Mouse (Mus musculus) cerebellum, adult 11 months (tissue): ENCODE results near the gene Pou2f2.

ENCODE experiments used
- DNase-seq: peaks from one replicate; pipeline ENCODE4 v3.0.0; 2022

Pou2f2 gene

GRCm38 (mm10) chr7:25088531-25088930 lies 91.0 kb downstream of the Pou2f2 start:
- DNase-seq: no peak

- DNase-seq: no peak
Measured at GRCm38 (mm10) chr7:25087972-25088371, 91.6 kb downstream of the Pou2f2 start.

- DNase-seq: no peak
Measured at GRCm38 (mm10) chr7:25087256-25087912, 92.1 kb downstream of the Pou2f2 start.

GRCm38 (mm10) chr7:25086656-25087055 lies 92.9 kb downstream of the Pou2f2 start:
- DNase-seq: no peak

- no peak for DNase-seq
Measured at GRCm38 (mm10) chr7:25084621-25085020, 94.9 kb downstream of the Pou2f2 start.

- no peak for DNase-seq
Measured at GRCm38 (mm10) chr7:25082510-25082909, 97.0 kb downstream of the Pou2f2 start.

- DNase-seq: no peak
Measured at GRCm38 (mm10) chr7:25080431-25080830, 99.1 kb downstream of the Pou2f2 start.

- DNase-seq: no peak
Measured at GRCm38 (mm10) chr7:25079496-25080026, 100.0 kb downstream of the Pou2f2 start.

- no peak for DNase-seq
Measured at GRCm38 (mm10) chr7:25077414-25077755, 102.1 kb downstream of the Pou2f2 start.

- DNase-seq: peak; percentile 97
Measured at GRCm38 (mm10) chr7:25076663-25077413, 102.7 kb downstream of the Pou2f2 start.

GRCm38 (mm10) chr7:25076296-25076662 lies 103.2 kb downstream of the Pou2f2 start:
- DNase-seq: no peak

- DNase-seq: no peak
Measured at GRCm38 (mm10) chr7:25073924-25074323, 105.6 kb downstream of the Pou2f2 start.

GRCm38 (mm10) chr7:25072716-25073390 lies 106.7 kb downstream of the Pou2f2 start:
- DNase-seq: peak; percentile 64

GRCm38 (mm10) chr7:25071979-25072715 lies 107.4 kb downstream of the Pou2f2 start, which contains the start of the genes Grik5 and Zfp574:
Grik5 (minus strand) TSS chr7:25072346.
Zfp574 (plus strand) TSS chr7:25072567.
- DNase-seq: no peak

- DNase-seq: no peak
Measured at GRCm38 (mm10) chr7:25068724-25069123, 110.8 kb downstream of the Pou2f2 start.

- DNase-seq: no peak
Measured at GRCm38 (mm10) chr7:25067909-25068656, 111.4 kb downstream of the Pou2f2 start.

- DNase-seq: no peak
Measured at GRCm38 (mm10) chr7:25067338-25067737, 112.2 kb downstream of the Pou2f2 start.

GRCm38 (mm10) chr7:25063900-25064299 lies 115.6 kb downstream of the Pou2f2 start:
- no peak for DNase-seq

- DNase-seq: no peak
Measured at GRCm38 (mm10) chr7:25063346-25063745, 116.2 kb downstream of the Pou2f2 start.

GRCm38 (mm10) chr7:25058836-25059235 lies 120.7 kb downstream of the Pou2f2 start:
- no peak for DNase-seq

- DNase-seq: no peak
Measured at GRCm38 (mm10) chr7:25058394-25058793, 121.1 kb downstream of the Pou2f2 start.

GRCm38 (mm10) chr7:25057888-25058287 lies 121.6 kb downstream of the Pou2f2 start:
- no peak for DNase-seq
